Mouse (Mus musculus) E14TG2a.4 (cell line): ENCODE data around the gene Atg9b.

Source experiments
- CTCF ChIP-seq: conservative IDR thresholded peaks from 2 replicates; pipeline ENCODE4 v1.5.1; 2014; ENCODE audit warnings: low read length
- NANOG ChIP-seq: IDR thresholded peaks from 2 replicates; pipeline ENCODE4 v1.6.1; 2014; ENCODE audit warnings: borderline replicate concordance, low read length, mixed read lengths

DNA sequence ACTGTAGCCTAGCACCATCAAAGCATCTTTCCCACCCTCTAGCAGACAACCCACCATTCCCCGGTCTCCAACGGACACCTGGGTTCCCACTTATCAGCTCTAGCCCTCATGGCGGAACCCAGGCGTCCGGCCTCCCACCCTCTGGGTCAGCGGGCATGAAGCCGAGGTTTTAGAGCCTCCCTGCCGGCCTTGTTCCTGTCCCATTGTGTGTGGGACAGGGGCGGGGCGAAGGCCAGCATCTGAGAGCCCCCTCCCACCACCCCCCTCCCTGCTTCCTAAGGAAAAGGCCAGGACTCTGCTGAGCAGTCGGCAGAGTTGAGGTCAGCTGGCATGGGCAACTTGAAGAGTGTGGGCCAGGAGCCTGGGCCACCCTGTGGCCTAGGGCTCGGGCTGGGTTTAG, 27.4 kb downstream of the Atg9b start, which contains the start of gene Nos3:
- TF ChIP-seq CTCF, result no peak
- TF ChIP-seq NANOG, result no peak
